In the genomic region with DNA sequence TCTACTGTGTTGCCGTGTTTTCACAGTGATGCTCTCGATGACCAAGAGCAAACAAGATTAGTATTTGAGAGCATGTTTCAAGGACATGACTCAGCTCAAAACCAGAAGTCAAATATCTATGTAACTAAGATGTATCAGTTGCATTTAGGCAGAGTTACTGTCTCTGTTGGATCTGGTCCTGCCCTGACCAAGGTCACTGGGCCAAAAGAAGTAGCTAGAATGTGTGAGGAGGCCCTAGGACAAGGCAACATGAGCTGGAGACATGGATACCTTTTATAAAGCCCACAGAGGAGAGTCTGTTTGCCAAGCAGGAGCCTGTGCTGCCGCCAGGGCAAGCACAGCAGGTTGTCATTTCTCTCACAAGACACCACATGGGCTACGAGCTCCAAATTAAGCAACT, we compare ENCODE assay signal across 17 mouse cellular contexts.
DNase-seq lines count a peak whose midpoint lies in the region; ATAC-seq and TF ChIP-seq lines count a peak whose summit lies in the region.
"Had no signal": no experiment of that assay in that cellular context is flagged by ENCODE, and none has a peak within 500 bp of the region (broad histone marks: within the 10 kb centered on the region; RNA-seq: fewer than 3 reads in every experiment).

No protein-coding gene starts in this region.

- H3K27ac ChIP-seq in forebrain, embryonic 10.5 days = 0 out of 2 replicates have a peak overlapping the region, but pooled peaks have one; percentile 1
- H3K27ac ChIP-seq in forebrain, embryonic 13.5 days = no peak overlapping the region
- no peak overlapping the region for H3K27ac ChIP-seq in intestine, embryonic 14.5 days (ENCODE audit: low read depth)
- no peak overlapping the region for H3K27ac ChIP-seq in intestine, postnatal 0 days (ENCODE audit: low read depth, low read length)
- no peak overlapping the region for H3K27ac ChIP-seq in lung, postnatal 0 days (ENCODE audit: low read length)
- H3K27ac ChIP-seq: embryonic facial prominence, embryonic 15.5 days; hindbrain, embryonic 10.5 days; hindbrain, embryonic 14.5 days had no signal

- no peak for DNase-seq in forebrain, embryonic 10.5 days (ENCODE audit: extremely low spot score, low spot score)
- peak; percentile 34 for DNase-seq in intestine, embryonic 14.5 days (ENCODE audit: low spot score)
- DNase-seq in lung, postnatal 0 days (ENCODE audit: low spot score) = no peak
- DNase-seq in lung, postnatal 10 days = no peak
- DNase-seq in thymus, postnatal 4 days = no peak
- DNase-seq: adrenal gland, adult 8-10 months; cerebellum, adult 11 months; cerebellum, adult 8-10 months; embryo, embryonic 11 days had no signal

- WGBS in forebrain, embryonic 10.5 days = 86% methylated on average over 4 of the region's 4 CpGs
- WGBS in forebrain, embryonic 13.5 days = 75% methylated on average over 4 of the region's 4 CpGs
- WGBS in intestine, embryonic 14.5 days = 86% methylated on average over 4 of the region's 4 CpGs
- WGBS in intestine, postnatal 0 days = 82% methylated on average over 4 of the region's 4 CpGs
- WGBS in lung, postnatal 0 days = 67% methylated on average over 4 of the region's 4 CpGs

- ATAC-seq in forebrain, embryonic 13.5 days = no peak
- no peak for ATAC-seq in intestine, embryonic 14.5 days (replicated peaks; ENCODE audit: low FRiP score, low TSS enrichment, low read depth)
- ATAC-seq in intestine, postnatal 0 days = no peak
- no peak; the same call in 1 of the 2 replicates for ATAC-seq in lung, postnatal 0 days
- ATAC-seq: forebrain, embryonic 16.5 days had no signal

- H3K4me3 ChIP-seq in forebrain, embryonic 10.5 days = no peak overlapping the region
- H3K4me3 ChIP-seq in forebrain, embryonic 13.5 days = no peak overlapping the region
- H3K4me3 ChIP-seq in intestine, embryonic 14.5 days (ENCODE audit: low read depth, low read length) = no peak overlapping the region
- no peak overlapping the region for H3K4me3 ChIP-seq in intestine, postnatal 0 days (ENCODE audit: low read depth, low read length)
- H3K4me3 ChIP-seq in lung, postnatal 0 days (ENCODE audit: low read depth, low read length) = no peak overlapping the region
- H3K4me3 ChIP-seq: embryonic facial prominence, embryonic 15.5 days; erythroblast, embryonic 14.5 days; heart, embryonic 12.5 days; hindbrain, embryonic 10.5 days had no signal

- peaks cover 31% of the 10 kb centered on the region for H3K4me1 ChIP-seq in forebrain, embryonic 10.5 days
- H3K4me1 ChIP-seq in forebrain, embryonic 13.5 days = peaks cover 14% of the 10 kb centered on the region
- peaks cover 11% of the 10 kb centered on the region; the same call in 1 of the 2 replicates for H3K4me1 ChIP-seq in intestine, embryonic 14.5 days (replicated peaks; ENCODE audit: control insufficient read depth, insufficient read depth, low read length)
- H3K4me1 ChIP-seq in intestine, postnatal 0 days (replicated peaks; ENCODE audit: control insufficient read depth, insufficient read depth, low read length) = no peaks in the 10 kb centered on the region
- peaks cover 5% of the 10 kb centered on the region; the same call in 1 of the 2 replicates for H3K4me1 ChIP-seq in lung, postnatal 0 days (ENCODE audit: insufficient read depth, low read depth, low read length)
- H3K4me1 ChIP-seq: embryonic facial prominence, embryonic 15.5 days had no signal

- 0 out of 2 replicates have a peak, but pooled peaks cover 2% of the 10 kb centered on the region for H3K9me3 ChIP-seq in forebrain, embryonic 10.5 days
- H3K9me3 ChIP-seq in forebrain, embryonic 13.5 days (replicated peaks) = peaks cover 7% of the 10 kb centered on the region
- H3K9me3 ChIP-seq in intestine, embryonic 14.5 days (ENCODE audit: control insufficient read depth, low read length) = no peaks in the 10 kb centered on the region
- H3K9me3 ChIP-seq in intestine, postnatal 0 days (ENCODE audit: control insufficient read depth) = no peaks in the 10 kb centered on the region
- H3K9me3 ChIP-seq in lung, postnatal 0 days (ENCODE audit: low read length) = no peaks in the 10 kb centered on the region
- H3K9me3 ChIP-seq: embryonic facial prominence, embryonic 15.5 days; heart, embryonic 12.5 days had no signal

- H3K36me3 ChIP-seq in forebrain, embryonic 10.5 days (replicated peaks) = no peaks in the 10 kb centered on the region
- H3K36me3 ChIP-seq in forebrain, embryonic 13.5 days (ENCODE audit: poor library complexity, severe bottlenecking) = no peaks in the 10 kb centered on the region
- no peaks in the 10 kb centered on the region for H3K36me3 ChIP-seq in intestine, embryonic 14.5 days (ENCODE audit: control insufficient read depth, insufficient read depth, low read length)
- H3K36me3 ChIP-seq in intestine, postnatal 0 days (ENCODE audit: control insufficient read depth, insufficient read depth) = no peaks in the 10 kb centered on the region
- H3K36me3 ChIP-seq in lung, postnatal 0 days (ENCODE audit: insufficient read depth, low read length) = no peaks in the 10 kb centered on the region
- H3K36me3 ChIP-seq: embryonic facial prominence, embryonic 15.5 days; heart, embryonic 12.5 days; hindbrain, embryonic 10.5 days had no signal

- H3K9ac ChIP-seq in forebrain, embryonic 13.5 days = no peak overlapping the region
- H3K9ac ChIP-seq in intestine, embryonic 14.5 days (ENCODE audit: low read length) = no peak overlapping the region
- no peak overlapping the region for H3K9ac ChIP-seq in intestine, postnatal 0 days (ENCODE audit: low read depth, low read length)
- H3K9ac ChIP-seq in lung, postnatal 0 days (replicated peaks; ENCODE audit: low read depth) = no peak overlapping the region
- H3K9ac ChIP-seq: embryonic facial prominence, embryonic 15.5 days; heart, embryonic 12.5 days; hindbrain, embryonic 14.5 days had no signal

- H3K27me3 ChIP-seq in forebrain, embryonic 10.5 days (ENCODE audit: poor library complexity, severe bottlenecking) = no peaks in the 10 kb centered on the region
- no peaks in the 10 kb centered on the region for H3K27me3 ChIP-seq in forebrain, embryonic 13.5 days
- H3K27me3 ChIP-seq in intestine, embryonic 14.5 days (replicated peaks; ENCODE audit: control insufficient read depth, insufficient read depth, low read length) = no peaks in the 10 kb centered on the region
- H3K27me3 ChIP-seq in intestine, postnatal 0 days (replicated peaks; ENCODE audit: control insufficient read depth, insufficient read depth, low read length) = no peaks in the 10 kb centered on the region
- no peaks in the 10 kb centered on the region for H3K27me3 ChIP-seq in lung, postnatal 0 days (replicated peaks; ENCODE audit: insufficient read depth, low read length)
- H3K27me3 ChIP-seq: embryonic facial prominence, embryonic 15.5 days; heart, embryonic 12.5 days had no signal

- TF ChIP-seq CTCF in intestine, postnatal 0 days (IDR thresholded peaks at IDR 0.05; ENCODE audit: low read depth) = no peak
- no peak for TF ChIP-seq CTCF in lung, postnatal 0 days (IDR thresholded peaks at IDR 0.05)

- no peak overlapping the region for H3K4me2 ChIP-seq in forebrain, embryonic 13.5 days
- no peak overlapping the region for H3K4me2 ChIP-seq in intestine, embryonic 14.5 days (ENCODE audit: low read length)
- no peak overlapping the region for H3K4me2 ChIP-seq in intestine, postnatal 0 days (replicated peaks; ENCODE audit: low read depth)
- H3K4me2 ChIP-seq in lung, postnatal 0 days (replicated peaks; ENCODE audit: low read depth, low read length) = no peak overlapping the region
- H3K4me2 ChIP-seq: embryonic facial prominence, embryonic 15.5 days; heart, embryonic 12.5 days; hindbrain, embryonic 14.5 days had no signal

- peak; percentile 48; the same call in 1 of the 2 replicates for TF ChIP-seq EP300 in lung, postnatal 0 days (IDR thresholded peaks at IDR 0.05)
